Mouse (Mus musculus) lung, postnatal 25 days (tissue): ENCODE results near the gene Snx14.
A peak's percentile ranks its signal among the peaks of the same experiment; 100 is the strongest.
"Not testable (repeated sequence)": the region's sequence is repeated elsewhere in the genome, so short reads cannot be mapped to it uniquely, and the experiment has no call there.

Source experiments
- DNase-seq: peaks from one replicate; pipeline ENCODE4 v3.0.0; 2022; ENCODE audit warnings: low spot score

Gene Snx14

DNA sequence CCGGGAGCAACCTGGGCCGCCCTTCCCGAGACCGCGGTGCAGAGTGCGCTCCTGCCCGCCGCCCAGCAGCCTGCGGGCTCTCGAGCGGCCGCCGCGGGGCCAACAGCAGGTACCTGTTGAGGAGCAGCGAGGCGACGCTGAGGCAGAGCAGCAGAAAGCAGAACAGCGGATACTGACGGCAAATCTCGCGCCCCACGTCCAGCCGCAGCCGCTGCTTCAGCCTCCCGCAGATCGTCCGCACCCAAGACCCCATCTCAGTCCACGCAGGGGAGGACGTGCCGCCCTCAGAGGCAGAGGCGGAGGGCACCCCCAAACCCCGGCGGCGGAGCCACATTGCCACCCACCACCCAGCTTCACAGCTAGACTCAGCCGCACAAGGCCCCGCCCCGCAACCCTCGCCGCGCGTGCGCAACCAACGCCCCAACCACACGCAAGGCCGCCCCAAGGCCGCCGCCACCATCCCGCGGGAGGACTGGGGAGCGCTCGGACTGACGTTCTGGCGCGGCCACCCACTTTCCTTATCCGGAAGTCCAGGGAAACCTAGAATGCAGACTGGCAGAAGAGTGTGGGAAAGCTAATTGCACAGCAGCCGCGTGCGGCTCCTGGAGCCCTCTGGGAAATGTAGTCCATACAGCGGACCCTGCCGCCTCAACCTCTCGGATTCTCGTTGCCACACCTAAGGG lies at the start of gene Snx14:
Gene Snx14, minus strand, starts transcription at position 404 of the 683 bp plus-strand sequence.
- DNase-seq: peak; percentile 97

DNA sequence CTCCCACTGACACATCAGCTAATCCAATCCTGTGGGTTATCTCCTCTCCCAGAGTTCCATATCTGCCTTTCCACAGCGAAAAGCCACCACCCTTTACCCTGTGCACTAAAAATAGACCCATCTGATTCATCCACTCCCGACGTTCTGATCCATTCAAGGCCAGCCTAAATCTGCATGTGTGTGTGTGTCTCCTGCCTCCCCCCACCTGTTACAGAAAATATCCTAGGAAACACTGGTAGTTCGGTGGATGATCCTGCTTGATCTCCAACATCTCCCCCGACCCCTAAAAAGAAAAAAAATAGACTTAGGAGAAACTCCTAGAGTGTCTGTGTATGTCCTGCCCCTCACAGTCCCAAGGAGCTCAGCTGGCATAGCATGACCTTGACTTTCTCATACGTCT lies 45.8 kb upstream of the Snx14 start:
- DNase-seq: no peak

DNA sequence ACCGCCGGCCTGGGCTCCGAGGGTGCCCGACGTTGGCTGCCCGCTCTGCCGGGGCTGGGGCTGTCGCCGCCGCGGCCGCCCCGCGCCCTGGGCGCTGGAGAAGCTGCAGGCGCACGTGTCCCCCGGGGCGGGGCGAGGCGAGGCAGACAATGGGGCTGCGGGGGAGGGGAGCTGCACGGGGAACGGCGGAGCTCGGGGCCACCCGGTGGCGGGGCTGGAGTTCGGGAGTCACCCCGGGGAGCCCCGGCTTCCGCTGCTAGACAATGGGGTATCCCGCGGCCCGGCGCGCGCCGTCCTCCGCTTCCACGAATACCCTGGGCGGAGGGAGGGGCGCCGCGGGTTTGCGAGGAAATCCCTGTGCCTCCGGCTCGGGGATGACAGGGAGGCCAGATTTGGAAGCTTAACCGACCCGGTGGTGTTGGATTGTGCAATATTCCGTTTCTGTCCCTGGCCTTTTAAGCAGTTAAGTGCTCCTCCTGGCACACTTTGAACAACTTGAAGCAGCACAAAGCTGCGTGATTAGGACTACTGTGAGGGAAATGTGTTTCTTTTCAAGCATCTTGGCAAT lies 44.2 kb upstream of the Snx14 start:
- peak; percentile 80 for DNase-seq

DNA sequence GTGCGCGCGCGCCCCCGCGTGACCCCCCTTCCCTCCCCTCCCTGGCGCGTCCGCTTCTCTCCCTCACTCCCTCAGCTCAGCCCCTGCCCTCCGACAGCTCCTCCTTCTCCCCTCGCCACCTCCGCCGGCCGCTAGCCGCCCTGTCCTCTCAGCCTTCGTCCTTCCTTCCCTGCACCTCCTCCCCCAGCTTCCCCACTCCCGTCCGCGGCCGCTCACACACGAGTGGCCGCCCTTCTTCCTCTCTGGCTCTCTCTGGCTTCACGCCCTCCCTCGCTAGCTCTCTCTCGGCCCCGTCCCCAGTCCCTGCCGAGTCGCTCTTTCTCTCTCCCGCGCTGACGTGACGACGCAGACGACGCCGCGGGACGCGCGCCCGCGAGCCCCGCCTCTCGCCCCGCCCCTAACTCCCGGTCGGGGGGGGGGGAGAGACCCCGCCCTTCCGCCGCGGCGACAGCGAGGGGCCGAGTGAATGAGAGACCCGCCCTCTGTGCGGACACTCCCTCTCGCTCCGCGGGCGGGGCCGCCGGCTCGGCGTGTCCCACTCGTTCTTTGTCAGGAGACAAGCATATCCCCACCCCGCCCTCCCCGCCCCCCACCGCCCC lies 43.6 kb upstream of the Snx14 start, which contains the start of gene Syncrip:
Gene Syncrip, minus strand, starts transcription at position 345 of the 599 bp plus-strand sequence.
- DNase-seq: peak; percentile 93

DNA sequence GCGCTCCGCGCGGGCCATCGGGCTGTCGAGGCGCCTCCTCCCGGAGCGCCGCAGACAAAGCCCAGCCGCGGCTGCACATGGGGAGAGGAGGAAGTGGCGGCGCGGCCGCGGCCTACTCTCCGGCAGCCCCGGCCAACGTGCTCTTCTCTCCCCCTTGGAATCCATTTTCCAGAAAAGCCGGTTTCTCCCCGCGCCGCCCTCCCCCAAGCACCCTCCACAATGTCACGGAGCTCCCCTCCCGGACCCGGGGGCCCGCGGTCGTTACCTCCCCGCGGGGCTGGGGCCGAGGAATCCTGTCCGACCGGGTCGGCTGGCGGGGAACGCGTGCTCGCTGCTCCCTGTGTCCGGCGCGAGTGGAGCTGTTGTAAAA lies 43.0 kb upstream of the Snx14 start:
- peak; percentile 11 for DNase-seq

DNA sequence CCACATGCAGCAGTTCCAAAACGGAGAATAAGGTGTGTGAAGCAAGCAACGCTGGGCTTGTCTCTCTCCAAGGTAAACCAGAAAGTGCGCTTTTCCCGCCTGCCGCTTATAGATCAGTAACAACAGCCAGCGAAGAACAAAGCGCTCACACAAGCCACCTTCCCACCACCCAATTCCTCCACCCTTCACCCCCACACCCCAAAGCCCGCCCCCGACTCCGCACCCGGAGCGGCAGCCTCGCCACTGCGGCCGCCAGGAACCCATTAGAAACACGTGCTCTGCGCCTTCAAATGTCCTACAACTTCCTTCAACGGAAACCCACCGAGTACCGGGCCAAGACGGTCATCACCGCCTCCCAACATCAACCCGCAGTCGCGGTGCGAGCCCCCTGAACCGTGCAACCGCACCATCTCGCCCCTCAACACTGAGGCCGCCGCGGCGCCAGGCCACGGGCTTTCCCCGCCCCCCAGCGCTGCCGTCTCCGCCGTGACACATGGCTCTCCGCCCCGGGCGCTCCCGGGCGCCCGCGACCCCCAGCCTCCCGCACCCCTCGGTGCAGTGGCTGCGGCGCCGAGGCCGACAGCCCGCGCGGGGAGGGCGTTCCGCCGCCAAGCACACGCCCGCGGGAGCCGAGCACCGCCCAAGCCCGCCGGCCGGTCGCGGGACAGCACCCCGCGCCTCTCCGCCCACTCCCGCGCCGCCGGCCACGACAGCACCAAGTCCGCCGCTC lies 42.5 kb upstream of the Snx14 start:
- peak; percentile 16 for DNase-seq

DNA sequence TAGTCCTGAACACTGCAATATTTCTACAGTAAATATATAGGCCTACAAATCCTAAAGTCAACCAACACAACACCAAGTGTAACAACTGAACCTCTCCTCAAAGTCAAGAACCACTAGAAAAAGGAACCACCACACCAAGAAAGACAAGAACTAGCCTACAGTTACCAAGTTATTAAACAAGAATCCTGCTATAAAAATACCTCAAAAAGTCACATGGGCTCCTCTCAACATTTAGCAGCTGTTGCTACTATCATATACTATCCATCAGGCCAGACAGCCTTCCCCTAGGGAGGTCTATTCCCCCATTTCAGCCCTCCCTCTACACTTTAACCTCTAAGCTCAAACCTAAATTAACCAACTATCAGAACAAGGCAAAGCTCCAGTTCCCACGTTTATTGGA lies 41.4 kb upstream of the Snx14 start:
- no peak for DNase-seq

DNA sequence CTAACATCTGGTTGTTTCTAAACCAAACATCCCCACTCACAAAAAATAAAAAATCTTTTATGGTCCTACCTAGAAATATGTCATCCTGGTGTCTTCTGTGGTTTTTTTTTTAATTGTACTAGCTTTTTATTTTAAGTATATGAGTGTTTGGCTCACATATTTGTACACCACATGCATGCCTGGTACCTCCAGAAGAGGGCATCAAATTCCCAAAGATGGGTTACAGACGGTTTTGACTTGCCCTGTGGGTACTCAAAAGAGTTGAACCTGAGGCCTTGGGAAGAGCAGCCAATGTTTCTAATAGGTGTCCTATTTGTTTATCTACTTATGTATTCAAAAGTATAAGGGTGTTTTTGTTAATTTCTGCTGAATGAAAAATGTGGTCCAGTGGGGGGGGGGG lies 37.4 kb upstream of the Snx14 start:
- peak; percentile 12 for DNase-seq

DNA sequence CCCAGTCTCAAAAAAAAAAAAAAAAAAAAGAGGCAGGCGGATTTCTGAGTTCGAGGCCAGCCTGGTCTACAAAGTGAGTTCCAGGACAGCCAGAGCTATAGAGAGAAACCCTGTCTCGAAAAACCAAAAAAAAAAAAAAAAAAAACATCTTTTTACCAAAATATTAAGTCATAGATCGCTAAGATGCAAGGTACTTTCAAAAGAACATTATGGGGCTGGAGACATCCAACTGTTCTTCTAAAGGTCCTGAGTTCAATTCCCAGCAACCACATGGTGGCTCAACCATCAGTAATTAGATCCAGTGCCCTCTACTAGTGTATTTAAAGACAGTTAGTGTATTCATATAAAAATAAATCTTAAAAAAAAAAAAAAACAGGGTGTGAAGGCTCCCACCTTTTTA lies 22.3 kb upstream of the Snx14 start:
- not testable (repeated sequence) for DNase-seq

DNA sequence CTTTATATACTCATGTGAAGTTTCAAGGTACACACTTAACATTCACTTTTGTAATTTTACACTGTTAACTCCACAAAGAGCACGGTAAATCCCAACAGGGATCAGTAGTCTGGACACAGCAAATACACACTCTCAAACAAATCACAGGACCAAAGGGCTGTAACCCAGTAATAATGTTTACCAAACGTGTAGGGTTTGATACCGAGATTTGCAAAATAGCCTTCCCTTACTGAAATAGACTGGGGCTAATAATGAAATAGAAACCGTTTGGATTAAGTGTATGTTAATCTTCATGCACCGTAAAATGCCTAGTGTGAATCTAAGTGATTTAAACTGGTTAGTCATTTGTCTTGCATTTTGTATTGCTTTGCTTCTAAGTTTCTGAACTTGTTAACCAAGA lies 1.2 kb upstream of the Snx14 start:
- no peak for DNase-seq

DNA sequence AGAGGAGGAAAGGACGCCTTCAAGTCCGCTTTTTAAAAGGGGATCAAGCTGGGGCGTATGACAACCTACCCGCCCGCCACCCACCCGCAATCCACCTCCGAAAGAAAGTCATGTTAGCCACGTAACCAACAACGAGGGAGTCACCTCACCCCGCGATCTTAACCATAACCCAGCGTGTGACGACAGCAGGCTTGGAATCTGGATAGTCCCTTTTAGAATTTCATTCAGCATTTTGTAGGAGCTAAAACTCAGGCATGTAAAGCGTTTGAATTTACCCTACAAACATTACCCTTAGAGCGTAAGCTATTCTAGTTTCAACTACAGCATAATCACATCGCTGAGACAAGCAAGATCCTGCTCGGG lies 461 bp upstream of the Snx14 start:
- DNase-seq: no peak

DNA sequence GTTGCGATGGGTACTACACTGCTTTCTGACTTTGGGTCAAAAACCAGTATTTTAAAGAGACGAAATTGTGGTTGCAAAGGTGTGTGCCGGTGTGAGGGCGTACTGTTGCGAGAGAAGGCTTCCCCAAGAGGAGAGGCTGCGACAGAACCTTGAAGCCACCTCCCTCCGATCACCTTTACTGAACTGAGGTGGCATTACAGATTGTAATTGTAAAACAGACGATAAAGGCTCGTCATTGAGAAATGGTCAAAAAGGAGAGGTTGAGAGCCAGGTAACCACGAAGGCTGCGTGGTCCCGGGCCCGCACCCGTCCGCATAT lies 562 bp downstream of the Snx14 start:
- no peak for DNase-seq

DNA sequence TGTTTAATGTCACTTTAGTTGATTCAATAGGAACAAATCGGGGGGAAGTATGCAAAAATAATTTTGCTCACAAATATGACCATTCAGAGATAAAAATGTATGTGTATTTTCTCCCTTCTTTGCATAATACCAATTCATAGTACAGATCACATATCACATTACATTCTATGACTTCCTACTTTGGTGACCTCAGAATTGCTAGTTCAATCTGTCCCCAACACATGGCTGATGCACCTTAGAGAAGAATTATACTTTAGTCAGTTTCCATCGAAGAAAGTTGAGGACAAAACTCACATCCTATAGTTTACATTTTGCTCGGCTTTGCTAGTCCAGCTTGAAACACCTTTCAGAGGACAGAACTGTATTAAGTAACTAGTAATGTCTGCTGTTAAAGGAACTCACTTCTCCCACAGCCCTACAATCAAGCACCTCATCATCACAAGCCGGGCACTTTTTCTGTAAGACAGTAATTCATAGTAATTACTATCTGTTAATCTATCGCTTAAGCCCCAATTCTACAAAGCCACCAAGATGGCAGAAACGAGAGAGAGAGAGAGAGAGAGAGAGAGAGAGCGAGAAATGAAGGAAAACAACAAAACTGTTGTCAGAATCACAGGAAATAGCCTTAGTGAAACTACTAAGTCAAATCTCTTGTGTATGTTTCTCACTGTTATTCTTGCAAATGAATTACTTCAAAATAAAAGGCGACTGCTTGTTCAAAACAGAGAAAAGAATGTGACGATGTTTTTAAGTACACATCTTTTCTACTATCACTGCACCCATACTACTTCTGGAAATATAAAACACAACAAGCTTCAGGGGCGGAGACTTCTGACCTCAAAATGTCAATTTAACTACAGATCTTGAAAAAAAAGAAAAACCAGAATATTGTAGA lies 1.2 kb downstream of the Snx14 start:
- DNase-seq: no peak

DNA sequence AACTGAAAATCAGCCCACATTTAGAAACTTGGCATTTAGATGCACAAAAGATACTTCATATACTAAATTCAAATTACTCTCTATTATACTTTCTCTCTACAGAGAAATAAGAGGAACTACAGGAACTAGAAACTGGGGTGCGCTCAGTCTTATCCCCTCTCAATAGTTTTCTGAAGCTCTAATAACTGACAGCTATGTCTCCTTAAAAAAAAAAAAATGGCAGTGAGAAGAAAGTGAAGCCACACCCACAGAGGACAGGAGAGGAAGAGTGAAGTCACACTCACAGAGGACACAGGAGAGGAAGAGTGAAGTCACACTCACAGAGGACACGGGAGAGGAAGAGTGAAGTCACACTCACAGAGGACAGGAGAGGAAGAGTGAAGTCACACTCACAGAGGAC lies 14.4 kb downstream of the Snx14 start:
- DNase-seq: no peak

DNA sequence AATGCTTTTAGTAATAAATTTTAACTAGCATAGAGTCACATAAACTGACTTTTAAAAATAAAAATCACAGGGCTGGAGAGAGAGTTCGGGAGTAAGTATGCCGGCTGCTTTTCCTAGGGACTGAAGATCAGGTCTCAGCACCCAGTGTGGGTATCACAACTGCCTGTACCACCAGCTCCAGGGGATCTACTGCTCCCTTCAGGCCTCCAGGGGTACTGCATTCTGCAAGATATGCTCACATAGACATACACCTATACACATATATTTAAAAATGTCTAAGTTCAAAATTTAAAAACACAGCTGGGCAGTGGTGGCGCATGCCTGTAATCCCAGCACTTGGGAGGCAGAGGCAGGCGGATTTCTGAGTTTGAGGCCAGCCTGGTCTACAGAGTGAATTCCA lies 16.3 kb downstream of the Snx14 start:
- DNase-seq: no peak

DNA sequence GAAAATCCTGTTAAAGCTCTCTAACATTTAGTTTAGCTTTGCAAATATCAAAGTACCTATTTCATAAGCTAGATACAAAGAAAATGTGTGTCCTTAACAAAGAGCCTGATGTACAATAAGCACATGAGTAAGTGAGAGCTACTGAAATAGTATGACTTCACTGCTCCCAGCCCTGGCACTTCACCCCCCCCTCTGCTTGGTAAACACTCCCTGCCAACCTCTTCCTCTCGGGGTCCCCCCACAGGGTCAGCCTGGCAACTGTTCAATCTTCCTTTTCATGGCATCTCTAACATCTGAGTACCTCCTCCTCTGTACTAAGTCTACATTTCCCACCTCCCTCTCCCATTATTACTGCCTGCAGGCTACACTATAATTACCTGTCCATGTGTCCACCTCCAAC lies 22.0 kb downstream of the Snx14 start:
- DNase-seq: no peak

DNA sequence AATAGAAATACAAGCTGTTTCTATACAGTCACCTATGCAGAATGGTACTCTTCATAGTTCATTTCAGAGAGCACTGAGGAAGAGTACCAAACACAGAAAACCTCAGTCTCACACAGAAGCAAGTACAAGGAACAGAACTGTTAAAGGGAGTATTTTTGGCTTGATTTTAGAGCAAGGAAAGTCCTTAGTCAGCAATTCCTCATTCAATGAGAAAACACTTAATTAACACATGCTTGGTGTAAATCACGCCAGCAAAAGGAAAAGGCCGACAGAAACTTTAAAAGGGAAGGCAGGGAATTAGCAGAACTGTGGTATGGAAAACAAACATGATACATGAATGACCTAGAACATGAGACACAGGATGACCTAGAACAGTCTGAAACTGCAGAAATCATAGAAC lies 28.8 kb downstream of the Snx14 start:
- no peak for DNase-seq

DNA sequence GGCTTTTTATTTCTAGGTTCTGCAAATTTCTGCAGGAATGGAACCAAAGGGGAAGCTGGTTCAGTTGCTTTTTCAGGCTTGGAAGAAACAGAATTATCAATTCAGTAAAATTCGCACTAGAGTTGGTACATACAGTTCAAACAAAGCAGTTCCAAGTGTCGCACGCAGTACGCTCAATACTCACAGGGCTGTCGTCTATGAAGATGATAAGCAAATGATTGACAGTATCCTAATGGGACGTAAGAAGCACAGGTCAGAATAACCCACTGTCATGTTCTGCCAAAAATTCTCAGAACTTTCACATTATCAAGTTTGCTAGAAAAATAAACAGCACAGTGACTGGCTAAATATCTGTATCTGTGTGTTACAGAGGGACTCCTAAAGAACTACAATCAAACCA lies 34.2 kb downstream of the Snx14 start:
- DNase-seq: no peak

DNA sequence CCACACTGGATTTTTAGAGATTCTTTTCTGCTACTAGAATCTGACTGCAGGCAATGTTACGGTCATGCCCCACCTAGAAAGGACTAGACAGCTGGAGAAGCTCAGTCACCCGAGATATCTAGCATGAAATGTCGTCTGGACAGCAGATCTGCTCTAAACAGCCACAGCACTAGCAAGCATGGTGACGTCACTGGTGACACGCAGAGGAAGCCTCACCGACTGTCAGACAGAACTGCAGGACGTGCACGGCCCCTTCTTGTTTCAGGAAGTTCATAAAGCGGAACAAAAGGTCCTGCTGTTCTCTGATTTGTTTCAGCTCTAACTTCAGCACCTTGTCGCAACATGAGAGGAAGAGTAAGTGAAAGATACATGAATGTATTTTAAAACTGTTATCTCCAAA lies 34.7 kb downstream of the Snx14 start:
- DNase-seq: peak; percentile 64

DNA sequence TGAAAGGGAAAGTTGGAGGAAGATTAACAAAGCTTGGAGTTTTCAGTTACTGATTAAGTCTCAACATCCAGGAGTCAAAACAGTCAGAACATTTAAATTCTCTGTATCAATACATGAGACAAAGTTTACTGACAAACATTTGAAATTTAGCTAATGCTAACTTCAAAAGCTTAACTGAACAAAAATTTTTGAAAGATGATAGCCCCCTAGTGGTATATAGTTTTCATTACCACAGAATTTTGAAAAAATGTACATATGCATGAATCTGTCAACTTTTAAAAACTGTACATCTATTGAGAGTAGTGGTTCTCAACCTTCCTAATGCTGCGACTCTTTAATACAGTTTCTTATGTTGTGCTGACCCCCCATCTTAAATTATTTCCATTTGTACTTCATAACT lies 40.3 kb downstream of the Snx14 start:
- DNase-seq: no peak

DNA sequence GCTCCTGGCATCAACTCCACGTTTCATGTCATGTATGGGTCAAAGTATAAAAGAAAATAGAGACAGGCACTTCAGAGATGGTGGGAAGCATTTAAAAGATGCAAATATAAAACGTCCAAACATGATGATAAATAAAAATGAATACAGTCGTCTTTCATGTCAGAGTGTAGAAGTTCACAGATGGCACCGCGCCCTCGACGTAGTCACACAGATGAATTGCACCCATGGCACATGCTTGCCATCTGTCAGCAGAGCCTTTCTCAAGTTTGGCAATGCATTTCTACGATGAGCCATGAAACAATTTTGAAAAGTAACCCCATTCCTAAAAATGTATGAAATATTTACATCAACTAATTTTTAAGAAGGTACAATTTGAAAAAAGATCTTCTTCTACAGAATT lies 43.9 kb downstream of the Snx14 start:
- no peak for DNase-seq

DNA sequence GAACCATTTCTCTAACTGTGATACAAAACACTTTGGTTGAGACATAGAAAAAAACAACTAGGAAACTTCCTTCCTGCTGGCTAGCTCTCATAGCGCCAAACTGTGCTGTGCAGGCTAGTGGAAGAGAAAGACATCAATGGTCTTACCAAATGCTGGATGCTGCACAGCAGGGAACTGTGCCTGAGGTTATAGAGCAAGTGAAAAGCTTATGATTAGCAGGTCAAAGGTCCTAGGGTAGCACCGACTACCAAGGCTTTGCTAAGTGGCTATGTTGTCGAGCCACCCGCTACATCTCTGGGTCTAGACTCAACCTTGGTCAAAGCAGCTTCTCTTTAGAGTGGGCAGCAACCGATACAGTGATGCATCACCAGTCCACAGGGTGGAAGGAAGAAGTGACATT lies 49.9 kb downstream of the Snx14 start:
- no peak for DNase-seq
